Mouse (Mus musculus) limb, embryonic 13.5 days (tissue): Measurements from ENCODE around the gene Tial1. TPM values are rescaled to one million over a fixed set of nuclear protein-coding genes. Genes with fewer than 3 reads are reported as not detected.

ENCODE experiments used
- ATAC-seq: fragments of 200-750 bp; cut with Nextera tagmentation; 2 replicates; pipeline ENCODE4 v1.8.0; 2017; ENCODE audit warnings: low read depth, moderate number of reproducible peaks, moderate TSS enrichment; ENCODE audit not compliant: low FRiP score
- H3K27ac ChIP-seq: fragments of 300-500 bp; sonication (generic); 2 replicates; pipeline ENCODE4 v1.5.1; 2015; ENCODE audit warnings: inconsistent platforms, mild to moderate bottlenecking, moderate library complexity
- H3K27me3 ChIP-seq: fragments of 300-500 bp; sonication (generic); 2 replicates; pipeline ENCODE4 v1.6.1; 2015; ENCODE audit warnings: mild to moderate bottlenecking, inconsistent platforms
- H3K36me3 ChIP-seq: fragments of 300-500 bp; sonication (generic); 2 replicates; pipeline ENCODE4 v1.6.1; 2015; ENCODE audit warnings: inconsistent platforms, mild to moderate bottlenecking, moderate library complexity
- H3K4me1 ChIP-seq: fragments of 300-500 bp; sonication (generic); 2 replicates; pipeline ENCODE4 v1.6.1; 2015; ENCODE audit warnings: inconsistent platforms
- H3K4me2 ChIP-seq: fragments of 300-500 bp; sonication (generic); replicated peaks from 2 replicates; pipeline ENCODE4 v1.6.1; 2015; ENCODE audit warnings: inconsistent platforms, mild to moderate bottlenecking, moderate library complexity
- H3K4me3 ChIP-seq: fragments of 300-500 bp; sonication (generic); 2 replicates; pipeline ENCODE4 v1.5.1; 2015; ENCODE audit warnings: moderate library complexity, mild to moderate bottlenecking, inconsistent platforms
- H3K9ac ChIP-seq: fragments of 300-500 bp; sonication (generic); 2 replicates; pipeline ENCODE4 v1.6.1; 2015; ENCODE audit warnings: mild to moderate bottlenecking, inconsistent platforms
- H3K9me3 ChIP-seq: fragments of 300-500 bp; sonication (generic); 2 replicates; pipeline ENCODE4 v1.6.1; 2016; ENCODE audit warnings: inconsistent platforms
- WGBS: fragments of 180-500 bp; shearing (Covaris S2); methylation state at CpG from one replicate; pipeline ENCODE4 v1.1.7; 2015; 5-methylcytosine and 5-hydroxymethylcytosine counted together
- polyA plus RNA-seq: library from polyadenylated mRNA; unstranded; fragments of >200 nt; fragmentation: Nextera tagmentation; extraction: Ambion mirVana; gene quantifications from 2 replicates; pipeline ENCODE4 v1.2.1, GENCODE M21; 2015

The Tial1 gene
- polyA plus RNA-seq, result 37.1 and 39.6 TPM in 2 replicates

- peaks cover 18% of the 10 kb centered on the region for H3K4me1 ChIP-seq
- H3K27ac ChIP-seq, result peak within 1 kb of the TSS; percentile 94
- WGBS, result under 1% methylated on average over 65 of the region's 69 CpGs
- peak within 1 kb of the TSS; percentile 89 for H3K4me3 ChIP-seq
- H3K36me3 ChIP-seq, result no peaks in the 10 kb centered on the region
- peak within 1 kb of the TSS; percentile 89 for H3K4me2 ChIP-seq
- no peaks in the 10 kb centered on the region for H3K27me3 ChIP-seq
- no peaks in the 10 kb centered on the region for H3K9me3 ChIP-seq
- H3K9ac ChIP-seq, result peak within 1 kb of the TSS; percentile 90
- ATAC-seq, result peak; percentile 99
Observed at GRCm38 (mm10) chr7:128461285-128462215, at the start of gene Tial1. TSS of gene Tial1 (minus strand) at chr7:128461717.

GRCm38 (mm10) chr7:128504091-128504490 lies 42.6 kb upstream of the Tial1 start:
- H3K4me3 ChIP-seq, result no peak overlapping the region
- no peak overlapping the region for H3K9ac ChIP-seq
- no peaks in the 10 kb centered on the region for H3K36me3 ChIP-seq
- peaks cover 18% of the 10 kb centered on the region for H3K4me1 ChIP-seq
- no peak overlapping the region for H3K27ac ChIP-seq
- H3K4me2 ChIP-seq, result no peak overlapping the region
- WGBS, result 86% methylated on average over 6 of the region's 6 CpGs
- ATAC-seq, result no peak
- H3K9me3 ChIP-seq, result no peaks in the 10 kb centered on the region
- H3K27me3 ChIP-seq, result no peaks in the 10 kb centered on the region

GRCm38 (mm10) chr7:128499801-128500200 lies 38.3 kb upstream of the Tial1 start:
- Histone ChIP-seq H3K4me2 (no peak overlapping the region), H3K4me3 (no peak overlapping the region)

GRCm38 (mm10) chr7:128494546-128494945 lies 33.0 kb upstream of the Tial1 start:
- Histone ChIP-seq H3K4me2 (no peak overlapping the region), H3K36me3 (no peaks in the 10 kb centered on the region), H3K4me3 (no peak overlapping the region), H3K9ac (no peak overlapping the region), H3K9me3 (no peaks in the 10 kb centered on the region), H3K27me3 (no peaks in the 10 kb centered on the region), H3K27ac (no peak overlapping the region), H3K4me1 (no peaks in the 10 kb centered on the region)
- no peak for ATAC-seq
- WGBS, result 88% methylated on average over 5 of the region's 5 CpGs

More at GRCm38 (mm10) chr7:128499801-128500200, 38.3 kb upstream of the Tial1 start:
- Histone ChIP-seq H3K27me3 (no peaks in the 10 kb centered on the region), H3K9me3 (no peaks in the 10 kb centered on the region), H3K27ac (no peak overlapping the region), H3K9ac (no peak overlapping the region), H3K4me1 (no peaks in the 10 kb centered on the region), H3K36me3 (no peaks in the 10 kb centered on the region)
- 80% methylated on average over 6 of the region's 6 CpGs for WGBS
- no peak for ATAC-seq

GRCm38 (mm10) chr7:128488986-128489385 lies 27.5 kb upstream of the Tial1 start:
- peaks cover 33% of the 10 kb centered on the region for H3K9me3 ChIP-seq
- no peaks in the 10 kb centered on the region for H3K27me3 ChIP-seq
- H3K27ac ChIP-seq, result no peak overlapping the region
- H3K36me3 ChIP-seq, result no peaks in the 10 kb centered on the region
- H3K9ac ChIP-seq, result no peak overlapping the region
- H3K4me1 ChIP-seq, result no peaks in the 10 kb centered on the region
- H3K4me2 ChIP-seq, result no peak overlapping the region
- 96% methylated on average over 3 of the region's 3 CpGs for WGBS
- ATAC-seq, result no peak
- H3K4me3 ChIP-seq, result no peak overlapping the region

- no peak for ATAC-seq
- Histone ChIP-seq H3K4me1 (no peaks in the 10 kb centered on the region), H3K36me3 (no peaks in the 10 kb centered on the region), H3K9me3 (no peaks in the 10 kb centered on the region), H3K27me3 (no peaks in the 10 kb centered on the region), H3K9ac (no peak overlapping the region), H3K4me3 (peak overlapping the region; percentile 19; the same call in 1 of the 2 replicates), H3K4me2 (peak overlapping the region; percentile 38), H3K27ac (no peak overlapping the region)
- WGBS, result 41% methylated on average over 10 of the region's 10 CpGs
Observed at GRCm38 (mm10) chr7:128474322-128474721, 12.8 kb upstream of the Tial1 start.

- no peak for ATAC-seq
- Histone ChIP-seq H3K27ac (no peak overlapping the region), H3K4me3 (peak overlapping the region; percentile 89), H3K9ac (peak overlapping the region; percentile 58; the same call in 1 of the 2 replicates), H3K9me3 (no peaks in the 10 kb centered on the region), H3K4me1 (peaks cover 17% of the 10 kb centered on the region), H3K4me2 (peak overlapping the region; percentile 74), H3K27me3 (no peaks in the 10 kb centered on the region), H3K36me3 (no peaks in the 10 kb centered on the region)
- WGBS, result 70% methylated on average over 5 of the region's 5 CpGs
Observed at GRCm38 (mm10) chr7:128462406-128462805, 889 bp upstream of the Tial1 start.

- peak overlapping the region; percentile 89 for H3K4me3 ChIP-seq
- H3K9ac ChIP-seq, result peak overlapping the region; percentile 90
- H3K36me3 ChIP-seq, result no peaks in the 10 kb centered on the region
- H3K27ac ChIP-seq, result peak overlapping the region; percentile 94
- no peaks in the 10 kb centered on the region for H3K9me3 ChIP-seq
- WGBS, result 0% methylated on average over 21 of the region's 23 CpGs
- H3K4me1 ChIP-seq, result peaks cover 23% of the 10 kb centered on the region
- H3K27me3 ChIP-seq, result no peaks in the 10 kb centered on the region
- no peak for ATAC-seq
- H3K4me2 ChIP-seq, result peak overlapping the region; percentile 89
Observed at GRCm38 (mm10) chr7:128460865-128461228, 670 bp downstream of the Tial1 start.

- peak overlapping the region; percentile 89 for H3K4me2 ChIP-seq
- H3K9ac ChIP-seq, result peak overlapping the region; percentile 90
- peak overlapping the region; percentile 94 for H3K27ac ChIP-seq
- peaks cover 24% of the 10 kb centered on the region for H3K4me1 ChIP-seq
- no peak for ATAC-seq
- H3K27me3 ChIP-seq, result no peaks in the 10 kb centered on the region
- peak overlapping the region; percentile 89 for H3K4me3 ChIP-seq
- under 1% methylated on average over 36 of the region's 36 CpGs for WGBS
- no peaks in the 10 kb centered on the region for H3K9me3 ChIP-seq
- no peaks in the 10 kb centered on the region for H3K36me3 ChIP-seq
Observed at GRCm38 (mm10) chr7:128460131-128460864, 1.2 kb downstream of the Tial1 start.

GRCm38 (mm10) chr7:128459791-128460130 lies 1.8 kb downstream of the Tial1 start:
- Histone ChIP-seq H3K9ac (peak overlapping the region; percentile 90), H3K27ac (no peak overlapping the region), H3K27me3 (no peaks in the 10 kb centered on the region), H3K4me1 (peaks cover 24% of the 10 kb centered on the region), H3K4me3 (peak overlapping the region; percentile 89), H3K9me3 (no peaks in the 10 kb centered on the region), H3K4me2 (peak overlapping the region; percentile 89), H3K36me3 (no peaks in the 10 kb centered on the region; the same call in 1 of the 2 replicates)
- 22% methylated on average over 4 of the region's 4 CpGs for whole genome bisulfite sequencing
- no peak for ATAC-seq

GRCm38 (mm10) chr7:128458011-128458410 lies 3.5 kb downstream of the Tial1 start:
- peaks cover 24% of the 10 kb centered on the region for H3K4me1 ChIP-seq
- H3K9me3 ChIP-seq, result no peaks in the 10 kb centered on the region
- H3K9ac ChIP-seq, result no peak overlapping the region
- H3K27me3 ChIP-seq, result no peaks in the 10 kb centered on the region
- H3K4me2 ChIP-seq, result no peak overlapping the region
- H3K36me3 ChIP-seq, result peaks cover 15% of the 10 kb centered on the region
- ATAC-seq, result no peak
- no peak overlapping the region for H3K4me3 ChIP-seq
- no peak overlapping the region for H3K27ac ChIP-seq

GRCm38 (mm10) chr7:128452731-128453130 lies 8.8 kb downstream of the Tial1 start:
- no peak overlapping the region for H3K9ac ChIP-seq
- no peaks in the 10 kb centered on the region for H3K9me3 ChIP-seq
- H3K4me3 ChIP-seq, result no peak overlapping the region
- ATAC-seq, result no peak
- no peak overlapping the region for H3K4me2 ChIP-seq
- H3K4me1 ChIP-seq, result peaks cover 10% of the 10 kb centered on the region
- no peaks in the 10 kb centered on the region for H3K27me3 ChIP-seq
- WGBS, result 94% methylated on average over 1 of the region's 1 CpGs
- no peak overlapping the region for H3K27ac ChIP-seq
- H3K36me3 ChIP-seq, result peaks cover 41% of the 10 kb centered on the region
